Mouse (Mus musculus): ENCODE data around the gene Srsf9. TPM values are rescaled to one million over a fixed set of nuclear protein-coding genes. Genes with fewer than 3 reads are reported as not detected.

Srsf9 gene
- polyA plus RNA-seq, 1 experiment: 79.3 TPM

GRCm38 (mm10) chr5:115347564-115347963 is 20.6 kb downstream of the Srsf9 start:
- H3K36me3 ChIP-seq (replicated peaks; ENCODE audit: low read length): peaks cover 44% of the 10 kb centered on the region
- H3K4me1 ChIP-seq: peaks cover 39% of the 10 kb centered on the region
- H3K4me3 ChIP-seq (replicated peaks): peak overlapping the region; percentile 97
- H3K9me3 ChIP-seq: peaks cover 4% of the 10 kb centered on the region; the same call in 1 of the 2 replicates
- TF ChIP-seq GATA1 (IDR thresholded peaks at IDR 0.05; ENCODE audit: borderline replicate concordance, low read length) (no peak), FLI1 (IDR thresholded peaks at IDR 0.05; ENCODE audit: low read length) (no peak)
- peaks cover 2% of the 10 kb centered on the region for H3K27me3 ChIP-seq (replicated peaks)

- Histone ChIP-seq H3K4me1 (peaks cover 35% of the 10 kb centered on the region), H3K36me3 (replicated peaks; ENCODE audit: low read length) (peaks cover 33% of the 10 kb centered on the region), H3K9me3 (peaks cover 4% of the 10 kb centered on the region; the same call in 1 of the 2 replicates), H3K27me3 (replicated peaks) (peaks cover 6% of the 10 kb centered on the region), H3K4me3 (replicated peaks) (peak within 1 kb of the TSS; percentile 97)
- TF ChIP-seq GATA1 (IDR thresholded peaks at IDR 0.05; ENCODE audit: borderline replicate concordance, low read length) (no peak), FLI1 (IDR thresholded peaks at IDR 0.05; ENCODE audit: low read length) (no peak)
Observed at GRCm38 (mm10) chr5:115348546-115349224, 21.7 kb downstream of the Srsf9 start, which contains the start of gene Cox6a1. TSS of gene Cox6a1 (minus strand) at chr5:115348981.

GRCm38 (mm10) chr5:115349225-115349555 is 22.2 kb downstream of the Srsf9 start:
- Histone ChIP-seq H3K4me1 (peaks cover 35% of the 10 kb centered on the region), H3K36me3 (replicated peaks; ENCODE audit: low read length) (peaks cover 28% of the 10 kb centered on the region), H3K9me3 (peaks cover 4% of the 10 kb centered on the region; the same call in 1 of the 2 replicates), H3K27me3 (replicated peaks) (peaks cover 9% of the 10 kb centered on the region), H3K4me3 (replicated peaks) (peak overlapping the region; percentile 97)
- TF ChIP-seq GATA1 (IDR thresholded peaks at IDR 0.05; ENCODE audit: borderline replicate concordance, low read length): no peak
- no peak for TF ChIP-seq FLI1 (IDR thresholded peaks at IDR 0.05; ENCODE audit: low read length)

- Histone ChIP-seq H3K27me3 (replicated peaks) (peaks cover 23% of the 10 kb centered on the region), H3K4me3 (replicated peaks) (no peak overlapping the region), H3K9me3 (peaks cover 4% of the 10 kb centered on the region; the same call in 1 of the 2 replicates), H3K36me3 (replicated peaks; ENCODE audit: low read length) (peaks cover 6% of the 10 kb centered on the region), H3K4me1 (peaks cover 21% of the 10 kb centered on the region)
- no peak for TF ChIP-seq GATA1 (IDR thresholded peaks at IDR 0.05; ENCODE audit: borderline replicate concordance, low read length)
- no peak for TF ChIP-seq FLI1 (IDR thresholded peaks at IDR 0.05; ENCODE audit: low read length)
Observed at GRCm38 (mm10) chr5:115351348-115351747, 24.4 kb downstream of the Srsf9 start.

GRCm38 (mm10) chr5:115355070-115355469 is 28.1 kb downstream of the Srsf9 start:
- TF ChIP-seq FLI1 (IDR thresholded peaks at IDR 0.05; ENCODE audit: low read length) (no peak), GATA1 (IDR thresholded peaks at IDR 0.05; ENCODE audit: borderline replicate concordance, low read length) (no peak)
- no peak overlapping the region for H3K4me3 ChIP-seq (replicated peaks)
- peaks cover 17% of the 10 kb centered on the region for H3K4me1 ChIP-seq
- peaks cover 4% of the 10 kb centered on the region; the same call in 1 of the 2 replicates for H3K9me3 ChIP-seq
- peaks cover 28% of the 10 kb centered on the region for H3K27me3 ChIP-seq (replicated peaks)
- no peaks in the 10 kb centered on the region for H3K36me3 ChIP-seq (replicated peaks; ENCODE audit: low read length)

GRCm38 (mm10) chr5:115358872-115359271 is 31.9 kb downstream of the Srsf9 start:
- Histone ChIP-seq H3K36me3 (replicated peaks; ENCODE audit: low read length) (no peaks in the 10 kb centered on the region), H3K4me3 (replicated peaks) (peak overlapping the region; percentile 28), H3K9me3 (no peaks in the 10 kb centered on the region), H3K27me3 (replicated peaks) (peaks cover 37% of the 10 kb centered on the region), H3K4me1 (peaks cover 18% of the 10 kb centered on the region)
- TF ChIP-seq GATA1 (IDR thresholded peaks at IDR 0.05; ENCODE audit: borderline replicate concordance, low read length): no peak
- no peak for TF ChIP-seq FLI1 (IDR thresholded peaks at IDR 0.05; ENCODE audit: low read length)

GRCm38 (mm10) chr5:115359438-115359837 is 32.5 kb downstream of the Srsf9 start:
- Histone ChIP-seq H3K36me3 (replicated peaks; ENCODE audit: low read length) (no peaks in the 10 kb centered on the region), H3K4me1 (peaks cover 18% of the 10 kb centered on the region), H3K4me3 (replicated peaks) (no peak overlapping the region), H3K27me3 (replicated peaks) (peaks cover 37% of the 10 kb centered on the region), H3K9me3 (no peaks in the 10 kb centered on the region)
- TF ChIP-seq FLI1 (IDR thresholded peaks at IDR 0.05; ENCODE audit: low read length) (no peak), GATA1 (IDR thresholded peaks at IDR 0.05; ENCODE audit: borderline replicate concordance, low read length) (no peak)

GRCm38 (mm10) chr5:115359851-115360372 is 32.9 kb downstream of the Srsf9 start:
- H3K9me3 ChIP-seq: peaks cover 2% of the 10 kb centered on the region; the same call in 1 of the 2 replicates
- H3K4me3 ChIP-seq (replicated peaks): no peak overlapping the region
- H3K36me3 ChIP-seq (replicated peaks; ENCODE audit: low read length): no peaks in the 10 kb centered on the region
- peaks cover 39% of the 10 kb centered on the region for H3K27me3 ChIP-seq (replicated peaks)
- TF ChIP-seq FLI1 (IDR thresholded peaks at IDR 0.05; ENCODE audit: low read length) (no peak), GATA1 (IDR thresholded peaks at IDR 0.05; ENCODE audit: borderline replicate concordance, low read length) (no peak)
- peaks cover 18% of the 10 kb centered on the region for H3K4me1 ChIP-seq

GRCm38 (mm10) chr5:115362216-115362615 is 35.2 kb downstream of the Srsf9 start:
- Histone ChIP-seq H3K9me3 (peaks cover 3% of the 10 kb centered on the region; the same call in 1 of the 2 replicates), H3K36me3 (replicated peaks; ENCODE audit: low read length) (no peaks in the 10 kb centered on the region), H3K27me3 (replicated peaks) (peaks cover 35% of the 10 kb centered on the region), H3K4me1 (peaks cover 15% of the 10 kb centered on the region), H3K4me3 (replicated peaks) (no peak overlapping the region)
- TF ChIP-seq GATA1 (IDR thresholded peaks at IDR 0.05; ENCODE audit: borderline replicate concordance, low read length) (no peak), FLI1 (IDR thresholded peaks at IDR 0.05; ENCODE audit: low read length) (no peak)

All from megakaryocyte, embryonic 14.5 days (primary cell).